Mouse (Mus musculus): ENCODE data around the gene Endou.

GRCm38 (mm10) chr15:97725198-97725785, 5.8 kb downstream of the Endou start:
- TF ChIP-seq POLR2A (IDR thresholded peaks at IDR 0.05; ENCODE audit: low read depth, low read length) (no peak), CTCF (conservative IDR thresholded peaks at IDR 0.05; ENCODE audit: insufficient read depth, insufficient read length, low read depth, low read length) (no peak)

Measured in kidney, adult 2 months (tissue).